Mouse (Mus musculus): Measurements from ENCODE around the gene Pdpn. TPM values are rescaled to one million over a fixed set of nuclear protein-coding genes. Genes with fewer than 3 reads are reported as not detected.

Gene Pdpn
- total RNA-seq, 2 experiments from 2014 or later, result 12.5 to 16.1 TPM

GRCm38 (mm10) chr4:143301042-143301441 lies 1.7 kb upstream of the Pdpn start:
- intact Hi-C loops (cut with DNase I; ENCODE audit: low total_unique reads), result no loop called here
- no peak for DNase-seq

GRCm38 (mm10) chr4:143300113-143300688 lies 837 bp upstream of the Pdpn start:
- no peak for DNase-seq
- intact Hi-C loops (cut with DNase I; ENCODE audit: low total_unique reads), result no loop called here

- intact Hi-C loops (cut with DNase I; ENCODE audit: low total_unique reads), result no loop called here
- peak; percentile 47 for DNase-seq
These were observed 691 bp downstream of the Pdpn start for GRCm38 (mm10) chr4:143298431-143299315.

- intact Hi-C loops (cut with DNase I; ENCODE audit: low total_unique reads), result no loop called here
- peak; percentile 12 for DNase-seq
These were observed 2.3 kb downstream of the Pdpn start for GRCm38 (mm10) chr4:143297016-143297556.

- no peak for DNase-seq
- intact Hi-C loops (cut with DNase I; ENCODE audit: low total_unique reads), result no loop called here
These were observed 3.2 kb downstream of the Pdpn start for GRCm38 (mm10) chr4:143296153-143296552.

GRCm38 (mm10) chr4:143294324-143294723 lies 5.0 kb downstream of the Pdpn start:
- intact Hi-C loops (cut with DNase I; ENCODE audit: low total_unique reads), result no loop called here
- DNase-seq, result peak; percentile 20

GRCm38 (mm10) chr4:143288880-143289279 lies 10.5 kb downstream of the Pdpn start:
- intact Hi-C loops (cut with DNase I; ENCODE audit: low total_unique reads), result no loop called here
- peak; percentile 28 for DNase-seq

- intact Hi-C loops (cut with DNase I; ENCODE audit: low total_unique reads), result no loop called here
- DNase-seq, result no peak
These were observed 10.9 kb downstream of the Pdpn start for GRCm38 (mm10) chr4:143288473-143288872.

GRCm38 (mm10) chr4:143287065-143287464 lies 12.3 kb downstream of the Pdpn start:
- DNase-seq, result no peak
- intact Hi-C loops (cut with DNase I; ENCODE audit: low total_unique reads), result no loop called here

- peak; percentile 22 for DNase-seq
- intact Hi-C loops (cut with DNase I; ENCODE audit: low total_unique reads), result no loop called here
These were observed 19.2 kb downstream of the Pdpn start for GRCm38 (mm10) chr4:143280166-143280565.

- intact Hi-C loops (cut with DNase I; ENCODE audit: low total_unique reads), result no loop called here
- DNase-seq, result peak; percentile 46
These were observed 19.7 kb downstream of the Pdpn start for GRCm38 (mm10) chr4:143279661-143280060.

- intact Hi-C loops (cut with DNase I; ENCODE audit: low total_unique reads), result no loop called here
- no peak for DNase-seq
These were observed 20.3 kb downstream of the Pdpn start for GRCm38 (mm10) chr4:143279016-143279415.

- intact Hi-C loops (cut with DNase I; ENCODE audit: low total_unique reads), result no loop called here
- peak; percentile 43 for DNase-seq
These were observed 20.9 kb downstream of the Pdpn start for GRCm38 (mm10) chr4:143278429-143278871.

GRCm38 (mm10) chr4:143277319-143277718 lies 22.0 kb downstream of the Pdpn start:
- intact Hi-C loops (cut with DNase I; ENCODE audit: low total_unique reads), result no loop called here
- DNase-seq, result no peak

GRCm38 (mm10) chr4:143271571-143271970 lies 27.8 kb downstream of the Pdpn start:
- DNase-seq, result no peak
- intact Hi-C loops (cut with DNase I; ENCODE audit: low total_unique reads), result no loop called here

GRCm38 (mm10) chr4:143270903-143271302 lies 28.5 kb downstream of the Pdpn start:
- intact Hi-C loops (cut with DNase I; ENCODE audit: low total_unique reads), result no loop called here
- no peak for DNase-seq

- no peak for DNase-seq
- intact Hi-C loops (cut with DNase I; ENCODE audit: low total_unique reads), result loop anchor here (5.0 kb wide), 1 partner anchor 50 kb away; no protein-coding TSS in a partner anchor
These were observed 36.7 kb downstream of the Pdpn start for GRCm38 (mm10) chr4:143262696-143263095.

GRCm38 (mm10) chr4:143259718-143260349 lies 39.5 kb downstream of the Pdpn start:
- no peak for DNase-seq
- intact Hi-C loops (cut with DNase I; ENCODE audit: low total_unique reads), result loop anchor here (5.0 kb wide), 2 partner anchors 52 to 122 kb away; no protein-coding TSS in a partner anchor

- intact Hi-C loops (cut with DNase I; ENCODE audit: low total_unique reads), result loop anchor here (5.0 kb wide), 1 partner anchor 124 kb away; no protein-coding TSS in a partner anchor
- DNase-seq, result peak; percentile 69
These were observed 40.8 kb downstream of the Pdpn start for GRCm38 (mm10) chr4:143258517-143258916.

- intact Hi-C loops (cut with DNase I; ENCODE audit: low total_unique reads), result loop anchor here (5.0 kb wide), 1 partner anchor 124 kb away; no protein-coding TSS in a partner anchor
- DNase-seq, result no peak
These were observed 41.4 kb downstream of the Pdpn start for GRCm38 (mm10) chr4:143257971-143258370.
